Mouse (Mus musculus): Measurements from ENCODE around the gene Tmem220. TPM values are rescaled to one million over a fixed set of nuclear protein-coding genes. Genes with fewer than 3 reads are reported as not detected.

Gene Tmem220
- total RNA-seq, 2 experiments from 2014 or later = 0.61 to 0.67 TPM

- peak; percentile 89 to 93 for DNase-seq (ENCODE audit: low spot score in 2 of 2)
These were observed 27.5 kb downstream of the Tmem220 start, which contains the start of the genes Adprm and Sco1 for GRCm38 (mm10) chr11:67052321-67052952. Gene Adprm (minus strand): TSS chr11:67052594. Gene Sco1 (plus strand): TSS chr11:67052670.

DNA sequence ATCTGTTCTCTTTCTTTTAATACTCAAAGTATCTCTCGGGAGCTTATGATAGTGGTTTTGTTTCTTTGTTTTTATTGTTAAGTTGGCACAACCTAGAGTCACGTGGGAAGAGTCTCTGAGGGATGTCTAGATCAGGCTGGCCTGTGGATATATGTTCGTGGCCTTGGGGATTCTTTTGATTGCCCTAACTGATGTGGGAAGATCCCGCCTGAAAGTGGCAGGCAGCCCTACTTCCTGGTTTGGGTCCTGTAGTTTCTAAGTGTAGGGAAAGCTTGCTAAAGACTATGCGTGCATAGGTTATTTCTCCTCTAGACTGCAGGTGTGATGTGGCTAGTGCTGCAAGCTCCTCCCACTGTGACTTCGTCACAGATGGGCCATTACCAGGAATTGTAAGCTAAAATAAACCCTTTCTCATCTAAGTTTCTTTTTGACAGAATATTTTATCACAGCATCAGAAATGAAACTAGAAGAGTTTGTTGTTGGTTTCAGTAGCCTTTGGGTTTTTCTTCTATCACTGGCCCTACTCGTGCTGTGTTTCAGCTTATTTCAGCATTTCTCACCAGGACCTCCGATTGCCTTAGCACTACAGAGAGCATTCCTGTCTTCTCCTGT is 29.9 kb downstream of the Tmem220 start:
- DNase-seq (ENCODE audit: low spot score in 2 of 2) = no peak

GRCm38 (mm10) chr11:67061311-67061710 is 36.4 kb downstream of the Tmem220 start:
- DNase-seq (ENCODE audit: low spot score in 2 of 2) = no peak

GRCm38 (mm10) chr11:67062726-67063125 is 37.8 kb downstream of the Tmem220 start:
- DNase-seq (ENCODE audit: low spot score in 2 of 2) = no peak

DNA sequence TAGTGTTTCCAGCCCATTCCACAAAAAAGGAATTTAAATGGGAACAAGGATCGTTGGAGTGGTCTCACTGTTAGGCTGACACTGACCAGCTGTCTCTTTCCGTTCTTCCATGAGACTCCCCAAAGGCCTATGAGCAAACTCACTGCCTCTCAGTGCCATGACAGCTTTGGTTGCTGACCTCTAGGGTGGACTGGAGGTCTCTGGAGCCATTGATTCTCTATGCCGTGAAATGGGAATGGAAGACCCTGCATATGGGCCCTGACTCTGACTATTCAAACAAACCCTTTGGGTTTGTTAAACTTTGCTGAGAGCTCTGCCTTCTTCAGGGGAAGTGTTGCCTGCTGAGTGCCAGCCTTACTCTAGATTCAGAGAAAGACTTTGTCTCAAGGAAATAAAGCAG is 42.8 kb downstream of the Tmem220 start:
- no peak for DNase-seq (ENCODE audit: low spot score in 2 of 2)

- DNase-seq (ENCODE audit: low spot score in 2 of 2) = no peak
These were observed 47.7 kb downstream of the Tmem220 start for GRCm38 (mm10) chr11:67072615-67073130.

DNA sequence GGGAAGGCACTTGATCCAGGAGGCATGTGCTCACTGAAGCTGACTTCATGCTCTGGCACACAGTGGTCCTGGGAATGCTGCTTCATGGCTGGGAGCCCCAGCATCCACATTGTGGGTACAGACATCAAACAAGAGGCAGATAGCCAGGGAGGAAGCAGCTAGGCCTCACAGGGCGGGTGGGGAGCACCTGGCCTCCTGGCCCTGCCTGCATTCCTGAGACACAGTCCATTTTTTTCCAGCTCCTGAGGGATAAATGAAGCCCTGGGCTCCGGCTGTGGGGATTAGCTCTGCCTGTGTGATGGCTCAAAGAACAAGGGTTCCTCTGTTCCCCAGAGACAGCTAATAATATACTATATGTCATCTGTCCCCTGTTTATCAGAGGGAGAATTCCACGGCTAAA is 50.1 kb downstream of the Tmem220 start:
- no peak for DNase-seq (ENCODE audit: low spot score in 2 of 2)

GRCm38 (mm10) chr11:67076781-67077180 is 51.8 kb downstream of the Tmem220 start:
- no peak for DNase-seq (ENCODE audit: low spot score in 2 of 2)

DNA sequence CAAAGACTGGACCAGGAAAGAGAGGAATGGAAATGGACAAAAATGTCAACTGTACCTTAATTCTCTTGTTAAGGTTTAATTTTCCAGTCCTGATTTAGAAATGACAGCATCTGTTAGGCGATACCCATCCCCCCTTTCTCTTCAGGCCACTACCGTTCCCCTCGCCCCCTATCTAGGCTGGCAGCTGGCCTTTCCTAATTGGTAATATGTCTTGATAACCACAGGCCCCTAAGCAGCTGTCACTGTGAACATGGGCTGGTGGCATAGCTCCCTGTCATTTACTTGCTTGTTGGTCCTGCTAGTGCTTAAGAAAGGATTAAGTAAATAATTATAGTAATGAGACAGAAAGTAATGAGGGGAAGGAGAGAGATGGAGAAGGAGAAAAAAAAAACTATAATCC is 52.5 kb downstream of the Tmem220 start:
- DNase-seq (ENCODE audit: low spot score in 2 of 2) = no peak

GRCm38 (mm10) chr11:67078000-67078399 is 53.0 kb downstream of the Tmem220 start, which contains the start of gene Myh3:
Gene Myh3 (plus strand): TSS chr11:67078300.
- DNase-seq (ENCODE audit: low spot score in 2 of 2) = no peak

GRCm38 (mm10) chr11:67078888-67079287 is 53.9 kb downstream of the Tmem220 start:
- no peak for DNase-seq (ENCODE audit: low spot score in 2 of 2)

DNA sequence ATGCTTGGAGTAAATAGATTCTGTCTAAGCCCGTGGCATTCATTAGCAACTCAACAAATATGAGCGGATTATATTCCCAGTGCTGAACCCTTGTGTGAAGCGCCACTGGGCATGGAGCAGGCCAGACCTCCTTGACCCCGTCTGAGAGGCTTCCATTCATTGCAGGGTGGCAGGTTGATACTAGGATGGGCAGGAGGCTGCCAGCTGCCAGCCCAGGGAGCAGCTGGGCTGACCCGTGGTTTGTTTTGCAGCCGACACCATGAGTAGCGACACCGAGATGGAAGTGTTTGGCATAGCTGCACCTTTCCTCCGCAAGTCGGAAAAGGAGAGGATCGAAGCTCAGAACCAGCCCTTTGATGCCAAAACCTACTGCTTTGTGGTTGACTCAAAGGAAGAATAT is 54.8 kb downstream of the Tmem220 start:
- no peak for DNase-seq (ENCODE audit: low spot score in 2 of 2)

- DNase-seq (ENCODE audit: low spot score in 2 of 2) = peak; percentile 28 to 70
These were observed 55.2 kb downstream of the Tmem220 start for GRCm38 (mm10) chr11:67080168-67080567.

- DNase-seq (ENCODE audit: low spot score in 2 of 2) = no peak
These were observed 56.2 kb downstream of the Tmem220 start for GRCm38 (mm10) chr11:67081125-67081649.

DNA sequence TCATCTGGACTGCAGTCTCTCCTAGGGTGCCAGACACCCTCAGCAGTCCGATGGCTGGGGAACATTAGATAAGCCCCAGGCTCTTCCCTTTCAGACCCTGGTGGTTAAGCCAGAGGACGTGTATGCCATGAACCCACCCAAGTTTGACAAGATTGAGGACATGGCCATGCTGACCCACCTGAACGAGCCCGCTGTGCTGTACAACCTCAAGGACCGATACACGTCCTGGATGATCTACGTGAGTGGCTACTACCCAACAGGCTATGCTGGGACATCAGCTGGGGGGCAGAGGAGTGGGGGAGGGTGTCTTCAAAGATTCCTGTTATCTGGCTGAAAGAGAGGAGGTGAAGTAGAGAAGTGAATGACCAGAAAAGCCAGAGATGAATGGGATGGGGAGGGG is 57.2 kb downstream of the Tmem220 start:
- DNase-seq (ENCODE audit: low spot score in 2 of 2) = no peak

- DNase-seq (ENCODE audit: low spot score in 2 of 2) = no peak
These were observed 57.8 kb downstream of the Tmem220 start for GRCm38 (mm10) chr11:67082793-67083192.

- DNase-seq (ENCODE audit: low spot score in 2 of 2) = no peak
These were observed 58.3 kb downstream of the Tmem220 start for GRCm38 (mm10) chr11:67083239-67083638.

DNA sequence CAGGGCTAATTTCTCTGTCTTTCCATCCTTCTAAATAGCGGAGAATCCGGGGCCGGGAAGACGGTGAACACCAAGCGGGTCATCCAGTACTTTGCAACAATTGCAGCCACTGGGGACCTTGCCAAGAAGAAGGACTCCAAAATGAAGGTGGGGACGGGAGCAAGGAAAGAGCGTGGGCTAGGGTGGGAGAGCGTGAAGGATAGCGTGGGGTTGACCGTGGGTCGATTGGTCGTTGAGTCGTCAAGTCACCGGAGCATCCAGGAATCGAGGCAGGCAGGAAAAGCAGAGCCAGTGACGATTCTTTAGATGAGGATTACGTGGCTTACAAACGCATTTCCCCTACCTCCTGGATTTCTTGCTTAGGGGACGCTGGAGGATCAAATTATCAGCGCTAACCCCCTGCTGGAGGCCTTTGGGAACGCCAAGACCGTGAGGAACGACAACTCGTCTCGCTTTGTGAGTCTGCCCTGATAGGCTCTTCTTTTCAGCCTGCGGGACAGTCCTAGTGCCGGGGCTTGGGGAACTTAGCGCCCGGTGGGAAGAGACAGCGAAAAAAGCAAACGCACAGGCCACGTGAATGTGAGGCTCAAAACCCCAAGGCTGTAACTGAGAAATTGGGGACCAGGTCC is 58.9 kb downstream of the Tmem220 start:
- no peak for DNase-seq (ENCODE audit: low spot score in 2 of 2)

All from layer of hippocampus, adult 18-20 months (tissue).